Mouse (Mus musculus): ENCODE results near the gene Nmrk1. TPM values are rescaled to one million over a fixed set of nuclear protein-coding genes. Genes with fewer than 3 reads are reported as not detected.

Gene Nmrk1
- total RNA-seq, 2 experiments from 2014 or later: 6.5 to 7.2 TPM

DNA sequence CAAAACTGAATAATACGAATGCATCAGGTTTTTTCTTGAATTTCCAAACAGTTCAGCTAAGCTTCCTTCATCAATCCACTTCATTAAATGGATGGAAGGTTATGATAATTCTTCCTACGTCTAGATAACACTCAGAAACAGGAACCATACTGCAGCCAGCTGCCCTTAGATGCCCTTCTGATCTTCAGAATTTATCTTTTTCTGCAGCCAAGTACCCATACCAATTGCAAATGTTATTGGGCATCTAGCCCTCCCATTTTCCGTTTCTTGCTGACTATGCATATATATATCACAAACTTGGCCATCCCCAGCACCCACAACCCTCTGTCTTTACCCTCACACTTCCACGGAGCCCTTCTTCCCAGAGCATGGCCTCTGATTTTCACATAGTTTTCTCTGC, 18.2 kb downstream of the Nmrk1 start:
- DNase-seq (ENCODE audit: extremely low spot score in 1 of 2, low spot score in 1 of 2): no peak

- DNase-seq (ENCODE audit: extremely low spot score in 1 of 2, low spot score in 1 of 2): no peak
Measured at GRCm38 (mm10) chr19:18650473-18650872, 18.7 kb downstream of the Nmrk1 start.

- DNase-seq (ENCODE audit: extremely low spot score in 1 of 2, low spot score in 1 of 2): no peak
Measured at GRCm38 (mm10) chr19:18652592-18652991, 20.8 kb downstream of the Nmrk1 start.

DNA sequence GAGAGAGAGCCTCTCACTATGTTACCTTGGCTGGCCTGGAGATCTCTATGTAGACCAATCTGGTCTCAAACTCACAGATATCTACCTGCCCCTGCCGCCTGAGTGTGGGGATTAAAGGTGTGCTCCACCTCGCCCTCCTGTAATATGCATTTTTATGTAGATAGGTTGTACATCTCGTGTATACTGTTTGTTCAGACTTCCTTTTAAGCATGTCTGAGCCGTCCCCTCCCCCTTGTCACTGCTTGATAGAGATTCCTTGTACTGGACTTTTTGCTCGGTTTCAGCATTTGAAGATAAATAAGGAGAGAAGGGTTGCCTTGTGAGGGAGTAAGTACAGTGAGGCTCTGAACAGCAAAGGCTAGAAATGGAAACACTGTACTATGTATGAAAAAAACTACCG, 21.3 kb downstream of the Nmrk1 start:
- no peak for DNase-seq (ENCODE audit: extremely low spot score in 1 of 2, low spot score in 1 of 2)

DNA sequence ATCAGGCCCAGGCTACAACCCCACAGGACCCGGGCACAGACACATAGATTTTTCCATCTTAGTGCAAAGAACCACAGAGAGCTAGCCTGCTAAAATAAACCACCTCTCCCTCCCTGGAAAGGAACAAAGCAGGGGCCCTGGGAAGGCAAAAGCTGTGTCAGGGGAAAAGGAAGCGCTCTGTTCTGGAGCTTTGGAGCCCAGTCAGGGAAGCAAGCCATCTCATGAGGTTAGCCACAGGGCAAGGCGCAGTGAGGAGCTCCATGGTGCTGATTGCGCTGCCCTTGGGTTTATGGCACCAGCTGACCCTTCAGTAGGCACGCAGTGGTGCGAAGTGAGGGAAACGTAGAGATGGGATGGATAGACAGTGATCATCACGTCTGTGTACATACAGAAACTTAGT, 22.6 kb downstream of the Nmrk1 start:
- DNase-seq (ENCODE audit: extremely low spot score in 1 of 2, low spot score in 1 of 2): no peak

- no peak for DNase-seq (ENCODE audit: extremely low spot score in 1 of 2, low spot score in 1 of 2)
Measured at GRCm38 (mm10) chr19:18654984-18655383, 23.2 kb downstream of the Nmrk1 start.

DNA sequence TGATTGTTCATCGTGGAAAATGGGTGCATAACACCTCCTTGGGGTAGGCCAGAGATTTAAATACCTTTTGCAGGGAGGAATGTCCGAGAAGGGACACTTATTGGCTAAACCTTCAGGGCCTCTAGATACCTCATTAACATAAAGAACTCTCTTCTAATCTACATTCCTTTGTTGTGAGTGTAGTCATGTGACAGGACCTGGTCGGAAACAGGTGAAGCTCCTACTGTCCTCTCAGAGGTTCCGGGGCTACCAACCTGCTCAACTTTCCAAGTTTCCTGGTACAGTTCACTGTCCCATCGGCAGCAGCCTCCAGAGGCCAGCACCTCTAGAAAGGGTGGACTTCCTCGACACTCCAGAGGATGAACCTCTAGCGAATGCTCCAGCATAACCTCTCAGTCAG, 24.2 kb downstream of the Nmrk1 start:
- no peak for DNase-seq (ENCODE audit: extremely low spot score in 1 of 2, low spot score in 1 of 2)

DNA sequence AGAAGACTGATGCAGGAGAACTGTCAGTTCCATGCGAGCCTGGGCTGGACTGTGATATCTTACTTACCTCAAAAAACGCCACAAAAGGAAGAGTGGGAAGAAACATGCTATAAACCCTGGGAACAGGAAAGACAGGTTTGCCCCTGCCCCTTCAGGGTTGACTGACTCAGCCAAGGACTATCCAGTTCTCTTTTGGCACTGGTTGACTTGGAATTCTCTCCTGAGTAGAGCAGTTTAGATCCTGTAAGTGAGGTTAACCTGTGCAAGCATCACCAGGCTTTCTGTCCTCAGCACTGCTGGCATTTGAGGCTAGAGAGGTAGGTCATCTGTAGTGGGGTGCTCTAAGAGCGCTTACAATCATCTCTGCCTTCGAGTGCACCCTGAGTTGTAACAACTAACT, 26.7 kb downstream of the Nmrk1 start:
- no peak for DNase-seq (ENCODE audit: extremely low spot score in 1 of 2, low spot score in 1 of 2)

- DNase-seq (ENCODE audit: extremely low spot score in 1 of 2, low spot score in 1 of 2): no peak
Measured at GRCm38 (mm10) chr19:18659349-18659748, 27.6 kb downstream of the Nmrk1 start.

DNA sequence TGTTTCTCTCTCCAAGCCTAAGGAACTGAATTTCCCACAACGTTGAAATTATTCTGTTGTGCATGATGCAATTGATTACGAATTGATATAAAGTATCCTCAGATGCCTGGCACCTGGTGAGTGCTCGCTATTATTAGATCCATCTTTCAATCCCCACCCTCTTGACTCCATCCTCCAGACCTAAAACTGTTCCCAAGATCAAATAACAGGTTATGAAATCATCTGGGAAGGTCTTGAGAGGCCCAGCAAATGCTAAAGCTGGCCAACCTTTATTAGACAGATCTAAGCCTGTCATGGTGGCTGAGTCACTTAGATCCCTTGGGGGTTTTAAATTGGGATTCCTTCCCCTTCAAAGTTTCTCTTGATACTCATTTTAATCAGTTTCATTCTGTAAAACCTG, 28.7 kb downstream of the Nmrk1 start:
- no peak for DNase-seq (ENCODE audit: extremely low spot score in 1 of 2, low spot score in 1 of 2)

GRCm38 (mm10) chr19:18661683-18662082, 29.9 kb downstream of the Nmrk1 start:
- DNase-seq (ENCODE audit: extremely low spot score in 1 of 2, low spot score in 1 of 2): no peak

GRCm38 (mm10) chr19:18663904-18664303, 32.2 kb downstream of the Nmrk1 start:
- no peak for DNase-seq (ENCODE audit: extremely low spot score in 1 of 2, low spot score in 1 of 2)

GRCm38 (mm10) chr19:18666966-18667365, 35.2 kb downstream of the Nmrk1 start:
- no peak for DNase-seq (ENCODE audit: extremely low spot score in 1 of 2, low spot score in 1 of 2)

- DNase-seq (ENCODE audit: extremely low spot score in 1 of 2, low spot score in 1 of 2): no peak
Measured at GRCm38 (mm10) chr19:18669551-18669950, 37.8 kb downstream of the Nmrk1 start.

- DNase-seq (ENCODE audit: extremely low spot score in 1 of 2, low spot score in 1 of 2): peak; percentile 88 to 89
Measured at GRCm38 (mm10) chr19:18670608-18671007, 38.9 kb downstream of the Nmrk1 start, which contains the start of gene Carnmt1. Gene Carnmt1 (plus strand): TSS chr19:18670764.

- peak; percentile 30 to 34 for DNase-seq (ENCODE audit: extremely low spot score in 1 of 2, low spot score in 1 of 2)
Measured at GRCm38 (mm10) chr19:18671056-18671741, 39.4 kb downstream of the Nmrk1 start.

DNA sequence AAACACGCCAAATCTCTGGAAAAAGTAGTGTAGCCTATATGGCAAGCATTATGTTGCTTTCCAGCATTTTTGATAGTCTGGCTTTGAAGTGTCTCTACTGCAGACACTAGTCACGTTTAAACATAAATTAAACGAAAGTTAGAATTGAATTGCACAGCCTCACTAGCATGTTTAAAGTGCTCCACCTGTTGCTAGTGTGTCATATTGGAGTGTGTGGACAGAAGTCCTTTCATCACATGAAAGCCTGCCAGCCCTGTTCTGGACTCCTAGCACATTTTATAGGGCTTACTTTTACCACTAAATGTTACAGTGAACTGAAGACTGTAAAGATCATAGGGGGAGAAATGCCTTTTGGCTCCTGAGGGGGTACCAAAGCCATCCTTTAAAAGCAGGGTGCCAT, 40.7 kb downstream of the Nmrk1 start:
- no peak for DNase-seq (ENCODE audit: extremely low spot score in 1 of 2, low spot score in 1 of 2)

GRCm38 (mm10) chr19:18673116-18673515, 41.4 kb downstream of the Nmrk1 start:
- no peak for DNase-seq (ENCODE audit: extremely low spot score in 1 of 2, low spot score in 1 of 2)

DNA sequence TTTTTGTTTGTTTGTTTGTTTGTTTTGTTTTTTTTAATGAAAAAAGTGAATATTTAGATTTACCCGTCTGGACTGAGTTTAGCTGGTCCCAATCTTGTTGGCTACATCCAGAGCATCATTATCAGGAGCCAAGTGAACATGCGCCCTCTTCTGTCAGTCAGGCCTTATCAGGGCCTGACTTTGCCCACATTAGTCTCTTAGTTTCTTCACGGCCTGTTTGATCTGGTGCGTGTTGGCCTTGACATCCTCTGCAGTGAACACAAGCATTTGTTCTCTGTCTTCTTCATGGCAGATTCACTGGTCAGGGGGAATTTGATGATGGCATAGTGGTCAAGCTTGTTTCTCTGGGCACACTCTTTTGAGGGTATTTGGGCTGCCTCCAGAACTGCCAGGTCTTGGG, 50.4 kb downstream of the Nmrk1 start:
- no peak for DNase-seq (ENCODE audit: extremely low spot score in 1 of 2, low spot score in 1 of 2)

GRCm38 (mm10) chr19:18687556-18687955, 55.8 kb downstream of the Nmrk1 start:
- DNase-seq (ENCODE audit: extremely low spot score in 1 of 2, low spot score in 1 of 2): no peak

GRCm38 (mm10) chr19:18692176-18692575, 60.4 kb downstream of the Nmrk1 start:
- DNase-seq (ENCODE audit: extremely low spot score in 1 of 2, low spot score in 1 of 2): no peak

DNA sequence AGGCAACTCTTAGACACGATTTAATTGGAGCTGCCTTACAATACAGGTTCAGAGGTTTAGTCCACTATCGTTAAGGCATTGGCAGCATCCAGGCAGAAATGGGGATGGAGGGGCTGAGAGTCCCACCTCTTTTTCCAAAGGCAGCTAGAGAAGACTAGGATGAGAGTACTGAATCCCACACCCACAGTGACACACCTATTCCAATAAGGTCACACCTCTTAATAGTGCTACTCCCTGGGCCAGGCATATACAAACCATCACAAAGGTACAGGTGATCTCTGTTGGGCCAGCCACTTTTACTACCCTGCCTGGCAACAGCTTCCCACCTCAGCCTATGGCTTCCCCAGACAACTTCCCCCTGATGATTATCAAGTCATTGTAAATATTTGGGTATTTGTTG, 61.0 kb downstream of the Nmrk1 start:
- no peak for DNase-seq (ENCODE audit: extremely low spot score in 1 of 2, low spot score in 1 of 2)

- DNase-seq (ENCODE audit: extremely low spot score in 1 of 2, low spot score in 1 of 2): no peak
Measured at GRCm38 (mm10) chr19:18695116-18695515, 63.4 kb downstream of the Nmrk1 start.

All from layer of hippocampus, postnatal 25 days (tissue).